Comparison of ENCODE assay signal across 10 mouse cellular contexts in the genomic region with DNA sequence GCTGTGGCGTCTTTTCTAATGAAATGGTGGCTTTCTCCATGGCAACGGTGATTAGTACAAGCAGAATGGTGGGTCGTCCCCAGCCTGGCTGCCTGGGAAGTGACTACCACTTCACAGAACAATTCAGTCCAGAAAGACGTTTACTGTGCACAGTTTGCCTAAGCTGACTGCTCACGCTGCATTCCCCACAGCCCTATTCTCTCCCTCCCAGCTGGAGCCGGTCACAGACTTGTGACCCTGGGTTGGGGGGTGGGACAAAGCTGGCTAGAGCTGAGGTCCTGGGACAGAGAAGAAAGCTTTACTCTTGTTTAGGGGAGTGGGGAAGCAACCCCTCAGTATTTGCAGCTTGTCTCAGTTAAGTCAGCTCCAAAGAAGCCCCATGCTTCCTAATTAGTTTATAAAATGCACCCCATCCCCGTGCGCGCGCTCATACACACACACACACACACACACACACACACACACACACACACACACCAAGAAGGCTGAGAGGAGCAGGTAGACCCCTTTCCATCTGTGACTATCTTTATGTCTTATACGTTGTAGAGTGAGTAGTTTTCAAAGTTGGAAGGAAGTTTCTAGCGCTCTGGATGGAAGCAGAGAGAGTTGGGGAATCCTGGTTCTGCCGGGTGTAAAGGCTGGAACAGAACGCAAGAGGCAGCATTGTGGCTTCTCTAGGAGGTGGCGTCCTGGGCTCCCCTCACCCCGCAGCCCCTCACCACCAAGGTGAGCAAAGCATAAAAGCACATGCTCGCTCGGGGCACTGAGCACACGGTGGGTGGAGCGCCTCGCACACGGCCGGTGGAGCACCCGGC.
A peak's percentile ranks its signal among the peaks of the same experiment; 100 is the strongest.
DNase-seq lines count a peak whose midpoint lies in the region; ATAC-seq and TF ChIP-seq lines count a peak whose summit lies in the region.
"Had no signal": no experiment of that assay in that cellular context is flagged by ENCODE, and none has a peak within 500 bp of the region (broad histone marks: within the 10 kb centered on the region; RNA-seq: fewer than 3 reads in every experiment).

No protein-coding gene starts in this region.

- in situ Hi-C loops in CH12.LX (cut with MboI; ENCODE audit: low pct_ligation_motif_present, low pct_unique_long_range_greater_than_20kb, low sequenced_read_pairs) = no loop called here

- no peaks in the 10 kb centered on the region for H3K36me3 ChIP-seq in heart, embryonic 13.5 days
- no peaks in the 10 kb centered on the region for H3K36me3 ChIP-seq in CH12.LX (replicated peaks in 1 of 2; ENCODE audit: control insufficient read depth in 1 of 2, insufficient read depth in 1 of 2, low read length in 1 of 2)
- H3K36me3 ChIP-seq in forebrain, embryonic 12.5 days (replicated peaks) = no peaks in the 10 kb centered on the region
- H3K36me3 ChIP-seq in limb, embryonic 15.5 days = no peaks in the 10 kb centered on the region

- TF ChIP-seq EP300 in CH12.LX (IDR thresholded peaks at IDR 0.05; ENCODE audit: low read length) = no peak

- TF ChIP-seq CTCF in CH12.LX (conservative IDR thresholded peaks at IDR 0.05 in 1 of 2, IDR thresholded peaks at IDR 0.05 in 1 of 2; ENCODE audit: low read depth in 2 of 2, low read length in 2 of 2) = no peak

- no peak overlapping the region for H3K9ac ChIP-seq in heart, embryonic 13.5 days
- H3K9ac ChIP-seq in CH12.LX (ENCODE audit: insufficient read depth, low read depth) = no peak overlapping the region
- no peak overlapping the region; the same call in 1 of the 2 replicates for H3K9ac ChIP-seq in forebrain, embryonic 12.5 days
- H3K9ac ChIP-seq in limb, embryonic 15.5 days = no peak overlapping the region

- H3K9me3 ChIP-seq in heart, embryonic 13.5 days = 0 out of 2 replicates have a peak, but pooled peaks cover 4% of the 10 kb centered on the region
- peaks cover 11% of the 10 kb centered on the region for H3K9me3 ChIP-seq in CH12.LX (replicated peaks; ENCODE audit: low read length)
- peaks cover 13% of the 10 kb centered on the region; the same call in 1 of the 2 replicates for H3K9me3 ChIP-seq in forebrain, embryonic 12.5 days
- H3K9me3 ChIP-seq in limb, embryonic 15.5 days = 0 out of 2 replicates have a peak, but pooled peaks cover 5% of the 10 kb centered on the region

- dilution Hi-C loops in CH12.LX (cut with MboI; ENCODE audit: extremely low pct_ligation_motif_present, extremely low pct_unique_long_range_greater_than_20kb, low sequenced_read_pairs) = no loop called here

- TF ChIP-seq RAD21 in CH12.LX (IDR thresholded peaks at IDR 0.05; ENCODE audit: low read depth, low read length) = no peak

- no peak overlapping the region for H3K27ac ChIP-seq in heart, embryonic 13.5 days (replicated peaks)
- H3K27ac ChIP-seq in CH12.LX (ENCODE audit: insufficient read depth, low read depth) = no peak overlapping the region
- 0 out of 2 replicates have a peak overlapping the region, but pooled peaks have one; percentile 19 for H3K27ac ChIP-seq in forebrain, embryonic 12.5 days
- no peak overlapping the region for H3K27ac ChIP-seq in limb, embryonic 15.5 days

- no peak overlapping the region for H3K4me3 ChIP-seq in heart, embryonic 13.5 days
- H3K4me3 ChIP-seq in CH12.LX (replicated peaks in 1 of 3; ENCODE audit: low read depth in 2 of 3, low read length in 2 of 3, poor library complexity in 1 of 3) = no peak overlapping the region
- peak overlapping the region; percentile 5; the same call in 1 of the 2 replicates for H3K4me3 ChIP-seq in forebrain, embryonic 12.5 days (replicated peaks)
- H3K4me3 ChIP-seq in limb, embryonic 15.5 days = no peak overlapping the region
- H3K4me3 ChIP-seq: erythroblast, embryonic 14.5 days had no signal

- 47% methylated on average over 24 of the region's 24 CpGs for WGBS in heart, embryonic 13.5 days
- 8% methylated on average over 24 of the region's 24 CpGs for WGBS in forebrain, embryonic 12.5 days
- 45% methylated on average over 24 of the region's 24 CpGs for WGBS in limb, embryonic 15.5 days

- no peaks in the 10 kb centered on the region for H3K79me2 ChIP-seq in CH12.LX (replicated peaks; ENCODE audit: control insufficient read depth, extremely low read depth, insufficient read depth, poor library complexity, severe bottlenecking)

- H3K4me1 ChIP-seq in heart, embryonic 13.5 days = peaks cover 5% of the 10 kb centered on the region
- H3K4me1 ChIP-seq in CH12.LX (ENCODE audit: control insufficient read depth in 1 of 2, insufficient read depth in 2 of 2) = no peaks in the 10 kb centered on the region
- H3K4me1 ChIP-seq in forebrain, embryonic 12.5 days = peaks cover 38% of the 10 kb centered on the region
- peaks cover 15% of the 10 kb centered on the region for H3K4me1 ChIP-seq in limb, embryonic 15.5 days

- no peak for ATAC-seq in heart, embryonic 13.5 days (ENCODE audit: extremely low read depth, insufficient number of reproducible peaks, low FRiP score, low TSS enrichment)
- peak; percentile 83 for ATAC-seq in forebrain, embryonic 12.5 days (ENCODE audit: low FRiP score)
- ATAC-seq in limb, embryonic 15.5 days (ENCODE audit: insufficient number of reproducible peaks, low FRiP score, low TSS enrichment, low read depth) = no peak

- H3K4me2 ChIP-seq in heart, embryonic 13.5 days = peak overlapping the region; percentile 37
- H3K4me2 ChIP-seq in CH12.LX (ENCODE audit: insufficient read depth, low read depth, poor library complexity, severe bottlenecking) = peak overlapping the region; percentile 59
- peak overlapping the region; percentile 35 for H3K4me2 ChIP-seq in forebrain, embryonic 12.5 days
- peak overlapping the region; percentile 22; the same call in 1 of the 2 replicates for H3K4me2 ChIP-seq in limb, embryonic 15.5 days

- H3K27me3 ChIP-seq in heart, embryonic 13.5 days (replicated peaks) = peaks cover 25% of the 10 kb centered on the region
- H3K27me3 ChIP-seq in CH12.LX (replicated peaks) = peaks cover 21% of the 10 kb centered on the region
- H3K27me3 ChIP-seq in forebrain, embryonic 12.5 days = peaks cover 79% of the 10 kb centered on the region
- no peaks in the 10 kb centered on the region for H3K27me3 ChIP-seq in limb, embryonic 15.5 days

- no peak for DNase-seq in heart, adult 18-20 months
- DNase-seq in CH12.LX (ENCODE audit: extremely low read depth) = no peak
- DNase-seq in MN1 (ENCODE audit: low spot score) = no peak
- no peak for DNase-seq in spleen, postnatal 36 days (ENCODE audit: low spot score in 2 of 2)
- no peak for DNase-seq in ovary, postnatal 36 days (ENCODE audit: low spot score)
- DNase-seq: adrenal gland, postnatal 14 days had no signal

- TF ChIP-seq POLR2A in CH12.LX (IDR thresholded peaks at IDR 0.05; ENCODE audit: low read depth, low read length) = no peak

TF ChIP-seq in CH12.LX, 34 proteins besides CTCF, POLR2A, EP300 and RAD21:
- TF ChIP-seq NRF1 (IDR thresholded peaks at IDR 0.05; ENCODE audit: low read depth, low read length) (no peak), CHD1 (IDR thresholded peaks at IDR 0.05; ENCODE audit: low read depth, low read length) (no peak), JUND (conservative IDR thresholded peaks at IDR 0.05; ENCODE audit: low read depth, low read length) (no peak), TBP (conservative IDR thresholded peaks at IDR 0.05; ENCODE audit: low read depth, low read length) (no peak), GABPA (IDR thresholded peaks at IDR 0.05; ENCODE audit: insufficient replicate concordance, low read depth, low read length) (no peak), MAFK (IDR thresholded peaks at IDR 0.05; ENCODE audit: insufficient replicate concordance, low read length) (no peak), KAT2A (IDR thresholded peaks at IDR 0.05; ENCODE audit: insufficient replicate concordance, low read length) (no peak), RCOR1 (conservative IDR thresholded peaks at IDR 0.05; ENCODE audit: low read depth, low read length) (no peak), ETS1 (conservative IDR thresholded peaks at IDR 0.05; ENCODE audit: low read depth, low read length) (no peak), USF2 (conservative IDR thresholded peaks at IDR 0.05; ENCODE audit: low read depth, low read length) (no peak), MYC (IDR thresholded peaks at IDR 0.05; ENCODE audit: low read depth, low read length) (no peak), BHLHE40 (IDR thresholded peaks at IDR 0.05; ENCODE audit: low read depth, low read length) (no peak)
TF ChIP-seq in CH12.LX: peak in this region for 0.
